Mouse (Mus musculus) midbrain, postnatal 0 days (tissue): ENCODE measurements around the gene Atp6v1g1. TPM values are rescaled to one million over a fixed set of nuclear protein-coding genes. Genes with fewer than 3 reads are reported as not detected.

ENCODE experiments used
- ATAC-seq: fragments of 200-750 bp; cut with Nextera tagmentation; 2 replicates; pipeline ENCODE4 v1.8.0; 2017; ENCODE audit warnings: moderate number of reproducible peaks, mild to moderate bottlenecking, moderate TSS enrichment, moderate library complexity; ENCODE audit not compliant: low FRiP score
- DNase-seq: peaks from one replicate; pipeline ENCODE4 v3.0.0-alpha.2; 2015; ENCODE audit warnings: low spot score
- H3K27ac ChIP-seq: fragments of 300-500 bp; sonication (generic); 2 replicates; pipeline ENCODE4 v1.5.1; 2014; ENCODE audit warnings: low read depth, mild to moderate bottlenecking, low read length, mixed read lengths
- H3K27me3 ChIP-seq: fragments of 300-500 bp; sonication (generic); 2 replicates; pipeline ENCODE4 v1.6.1; 2014; ENCODE audit warnings: low read length, control low read depth, mixed read lengths; ENCODE audit not compliant: insufficient read depth
- H3K36me3 ChIP-seq: fragments of 300-500 bp; sonication (generic); 2 replicates; pipeline ENCODE4 v1.6.1; 2014; ENCODE audit warnings: low read length, control low read depth, mixed read lengths; ENCODE audit not compliant: insufficient read depth
- H3K4me1 ChIP-seq: fragments of 300-500 bp; sonication (generic); 2 replicates; pipeline ENCODE4 v1.6.1; 2014; ENCODE audit warnings: mild to moderate bottlenecking, control low read depth, antibody characterized with exemption, low read length, mixed read lengths; ENCODE audit not compliant: insufficient read depth
- H3K4me2 ChIP-seq: fragments of 300-500 bp; sonication (generic); 2 replicates; pipeline ENCODE4 v1.6.1; 2014; ENCODE audit warnings: low read depth, mild to moderate bottlenecking, low read length, mixed read lengths; ENCODE audit not compliant: poor library complexity, severe bottlenecking
- H3K4me3 ChIP-seq: fragments of 300-500 bp; sonication (generic); 2 replicates; pipeline ENCODE4 v1.5.1; 2014; ENCODE audit warnings: low read depth, mild to moderate bottlenecking, low read length, moderate library complexity
- H3K9ac ChIP-seq: fragments of 300-500 bp; sonication (generic); replicated peaks from 2 replicates; pipeline ENCODE4 v1.6.1; 2014; ENCODE audit warnings: mild to moderate bottlenecking, low read length, moderate library complexity, mixed read lengths; ENCODE audit not compliant: poor library complexity, severe bottlenecking
- H3K9me3 ChIP-seq: fragments of 300-500 bp; sonication (generic); 2 replicates; pipeline ENCODE4 v1.6.1; 2016; ENCODE audit warnings: low read length, control low read depth
- CTCF ChIP-seq: IDR thresholded peaks from 2 replicates; pipeline ENCODE4 v1.5.1; 2016; ENCODE audit warnings: antibody characterized with exemption, mild to moderate bottlenecking
- WGBS: fragments of 180-500 bp; shearing (Covaris S2); extraction: QIAGEN DNeasy Blood & Tissue Kit; methylation state at CpG from one replicate; pipeline ENCODE4 v1.1.7; 2014; 5-methylcytosine and 5-hydroxymethylcytosine counted together
- polyA plus RNA-seq: library from polyadenylated mRNA; unstranded; fragments of >200 nt; fragmentation: Nextera tagmentation; extraction: Ambion mirVana; gene quantifications from 2 replicates; pipeline ENCODE4 v1.2.1, GENCODE M21; 2015
- total RNA-seq: library from RNA; depleted of rRNA; stranded (reverse); fragments of >200 nt; gene quantifications from 2 replicates; pipeline ENCODE4 v1.2.3, GENCODE M21; 2014

Atp6v1g1 gene
- total and polyA plus RNA-seq, 2 experiments from 2014 or later: 142 to 357 TPM

DNA sequence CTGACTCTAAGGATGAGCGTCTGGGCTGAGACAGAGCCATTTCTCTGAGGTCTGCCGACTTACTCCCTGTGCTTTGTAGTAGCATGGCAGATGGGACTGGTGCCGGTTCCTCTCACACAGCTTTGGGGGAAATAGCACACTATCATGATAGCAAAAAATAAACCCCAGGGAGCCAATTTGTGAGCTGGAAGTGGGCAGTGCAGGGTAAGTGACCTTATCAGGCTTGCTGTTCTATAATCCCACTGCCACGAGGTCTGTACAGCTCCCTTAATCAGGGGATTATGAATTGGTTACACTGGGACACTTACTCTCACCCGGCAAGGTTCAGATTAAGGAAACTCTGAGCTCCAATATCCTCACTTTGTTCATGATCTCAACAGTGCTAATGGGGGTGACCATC is 43.5 kb upstream of the Atp6v1g1 start:
- no peak for TF ChIP-seq CTCF
- Histone ChIP-seq H3K27me3 (no peaks in the 10 kb centered on the region), H3K4me1 (no peaks in the 10 kb centered on the region), H3K4me3 (no peak overlapping the region), H3K4me2 (no peak overlapping the region), H3K36me3 (no peaks in the 10 kb centered on the region), H3K27ac (no peak overlapping the region), H3K9me3 (no peaks in the 10 kb centered on the region), H3K9ac (no peak overlapping the region)
- no peak for ATAC-seq
- WGBS: 31% methylated on average over 5 of the region's 5 CpGs
- DNase-seq: no peak

DNA sequence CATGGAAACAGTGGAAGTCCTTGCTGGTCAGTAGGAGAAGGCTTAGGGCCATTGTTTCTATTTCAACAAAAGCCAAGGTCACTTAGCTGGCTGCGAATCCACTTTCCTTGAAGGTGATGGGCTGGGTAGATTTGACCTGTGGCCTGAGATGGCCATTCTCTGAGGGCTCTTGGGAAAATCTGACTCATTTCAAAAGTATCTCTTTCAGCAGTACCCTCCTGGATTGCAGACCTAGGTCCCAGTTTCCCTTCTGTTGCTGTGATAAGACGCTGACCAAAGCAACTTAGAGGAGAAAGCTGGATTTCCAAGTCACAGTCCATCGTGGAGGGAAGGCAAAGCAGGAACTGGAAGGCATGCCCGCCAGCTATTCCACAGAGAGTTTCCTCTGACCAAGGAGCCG is 40.6 kb upstream of the Atp6v1g1 start:
- Histone ChIP-seq H3K9me3 (no peaks in the 10 kb centered on the region), H3K27me3 (no peaks in the 10 kb centered on the region), H3K4me3 (no peak overlapping the region), H3K4me1 (no peaks in the 10 kb centered on the region), H3K27ac (no peak overlapping the region), H3K36me3 (no peaks in the 10 kb centered on the region), H3K4me2 (no peak overlapping the region), H3K9ac (no peak overlapping the region)
- no peak for TF ChIP-seq CTCF
- ATAC-seq (no peak), DNase-seq (no peak)
- WGBS: 76% methylated on average over 5 of the region's 5 CpGs

DNA sequence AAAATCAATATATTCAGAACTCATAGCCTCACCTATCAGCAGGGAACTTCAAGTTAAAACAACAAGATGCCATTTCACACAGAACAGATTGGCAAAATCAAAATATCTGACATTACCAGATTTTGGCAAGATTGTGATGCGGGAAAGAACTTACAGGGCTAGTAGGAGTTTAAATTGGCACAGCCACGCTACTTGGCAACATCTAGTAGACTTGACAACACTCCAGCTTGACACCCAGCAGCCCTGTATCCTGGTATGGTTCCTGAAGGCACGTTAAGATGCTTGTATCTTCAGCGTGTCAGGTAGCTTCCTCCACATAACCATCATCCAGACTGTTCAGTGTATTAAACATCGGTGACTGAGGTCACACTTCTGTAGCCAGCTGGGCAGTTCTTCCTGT is 37.1 kb upstream of the Atp6v1g1 start:
- Histone ChIP-seq H3K9ac (no peak overlapping the region), H3K27me3 (no peaks in the 10 kb centered on the region), H3K4me1 (no peaks in the 10 kb centered on the region), H3K36me3 (no peaks in the 10 kb centered on the region), H3K4me3 (no peak overlapping the region), H3K4me2 (no peak overlapping the region), H3K27ac (no peak overlapping the region), H3K9me3 (no peaks in the 10 kb centered on the region)
- TF ChIP-seq CTCF: no peak
- DNase-seq (no peak), ATAC-seq (no peak)
- WGBS: 76% methylated on average over 5 of the region's 5 CpGs

DNA sequence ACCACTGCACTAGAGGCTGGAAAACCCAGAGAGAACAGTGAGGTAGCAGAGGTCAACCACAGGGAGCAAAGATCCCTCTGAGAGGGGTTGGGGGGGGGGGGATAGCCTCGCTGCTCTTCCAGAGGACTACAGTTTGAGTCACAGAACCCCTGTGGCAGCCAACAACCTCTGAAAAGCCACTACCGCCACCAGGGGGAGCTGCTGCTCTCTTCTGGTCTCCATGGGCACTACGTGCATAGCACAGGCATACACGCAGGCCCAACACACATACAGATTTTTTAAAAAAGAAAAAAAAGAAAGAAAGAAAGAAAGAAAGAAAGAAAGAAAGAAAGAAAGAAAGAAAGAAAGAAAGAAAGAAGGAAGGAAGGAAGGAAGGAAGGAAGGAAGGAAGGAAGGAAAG is 36.3 kb upstream of the Atp6v1g1 start:
- Histone ChIP-seq H3K9me3 (no peaks in the 10 kb centered on the region), H3K36me3 (no peaks in the 10 kb centered on the region), H3K27me3 (no peaks in the 10 kb centered on the region), H3K27ac (no peak overlapping the region), H3K4me2 (no peak overlapping the region), H3K4me3 (no peak overlapping the region), H3K9ac (no peak overlapping the region), H3K4me1 (no peaks in the 10 kb centered on the region)
- 24% methylated on average over 4 of the region's 4 CpGs for WGBS
- peak; percentile 45 for DNase-seq
- ATAC-seq: no peak
- peak; percentile 61 for TF ChIP-seq CTCF

DNA sequence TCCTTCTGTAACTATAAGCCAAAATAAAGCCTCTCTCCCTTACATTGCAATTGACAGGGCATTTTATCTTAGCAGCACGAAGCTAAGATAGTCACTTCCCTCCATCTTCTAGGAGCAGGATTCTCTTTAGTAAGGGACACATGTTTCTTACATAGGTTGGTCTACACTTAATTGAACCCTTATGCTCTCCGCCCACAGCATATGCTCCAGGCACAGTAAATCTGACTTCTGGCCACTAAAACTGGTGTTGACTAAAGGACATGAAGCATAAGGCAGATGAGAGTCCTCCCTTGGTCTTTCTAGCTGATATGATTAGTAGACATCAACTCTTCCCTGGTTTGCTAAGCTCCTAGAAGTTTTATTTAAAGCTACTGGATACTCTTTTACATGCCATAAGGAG is 31.7 kb upstream of the Atp6v1g1 start:
- no peak overlapping the region for H3K27ac ChIP-seq
- no peaks in the 10 kb centered on the region for H3K27me3 ChIP-seq
- no peak for TF ChIP-seq CTCF
- 91% methylated on average over 2 of the region's 2 CpGs for WGBS
- H3K9ac ChIP-seq: no peak overlapping the region
- ATAC-seq (no peak), DNase-seq (no peak)
- H3K36me3 ChIP-seq: no peaks in the 10 kb centered on the region
- no peaks in the 10 kb centered on the region for H3K4me1 ChIP-seq
- H3K4me3 ChIP-seq: no peak overlapping the region
- no peak overlapping the region for H3K4me2 ChIP-seq
- H3K9me3 ChIP-seq: no peaks in the 10 kb centered on the region

DNA sequence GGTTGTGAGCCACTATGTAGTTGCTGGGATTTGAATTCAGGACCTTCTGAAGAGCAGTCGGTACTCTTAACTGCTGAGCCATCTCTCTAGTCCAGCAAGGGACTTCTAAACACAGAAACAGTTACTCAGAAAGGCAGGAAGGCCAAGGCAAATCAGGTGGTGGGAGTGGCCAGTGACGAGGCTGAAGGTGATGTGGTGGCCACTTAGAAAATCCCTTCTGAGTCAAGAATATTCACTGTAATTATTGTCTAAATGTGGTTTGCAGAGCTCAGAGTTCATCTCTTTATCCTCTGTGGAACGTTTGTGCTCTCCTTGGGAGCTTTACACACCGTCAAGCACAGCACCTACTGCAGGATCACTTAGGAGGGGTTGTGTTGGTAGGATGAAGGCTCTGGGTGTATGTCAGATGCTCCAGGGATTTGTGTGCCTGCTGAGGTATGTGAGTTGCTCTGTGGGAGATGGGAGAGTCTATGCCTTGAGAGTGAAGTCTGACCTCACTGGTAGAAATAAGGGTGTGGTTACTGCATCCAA is 30.1 kb upstream of the Atp6v1g1 start:
- H3K27ac ChIP-seq: no peak overlapping the region
- H3K4me1 ChIP-seq: no peaks in the 10 kb centered on the region
- no peaks in the 10 kb centered on the region for H3K9me3 ChIP-seq
- WGBS: 74% methylated on average over 4 of the region's 4 CpGs
- ATAC-seq: no peak
- H3K4me2 ChIP-seq: no peak overlapping the region
- no peak for DNase-seq
- H3K36me3 ChIP-seq: no peaks in the 10 kb centered on the region
- H3K27me3 ChIP-seq: no peaks in the 10 kb centered on the region
- H3K9ac ChIP-seq: no peak overlapping the region
- H3K4me3 ChIP-seq: no peak overlapping the region
- no peak for TF ChIP-seq CTCF
